Mouse (Mus musculus) midbrain, embryonic 14.5 days (tissue): ENCODE measurements around the gene Gucd1. TPM values are rescaled to one million over a fixed set of nuclear protein-coding genes. Genes with fewer than 3 reads are reported as not detected.
A peak's percentile ranks its signal among the peaks of the same experiment; 100 is the strongest.
"Not testable (repeated sequence)": the region's sequence is repeated elsewhere in the genome, so short reads cannot be mapped to it uniquely, and the experiment has no call there.

ENCODE experiments used
- ATAC-seq: fragments of 200-750 bp; cut with Nextera tagmentation; 2 replicates; pipeline ENCODE4 v1.8.0; 2017; ENCODE audit warnings: moderate number of reproducible peaks, moderate library complexity; ENCODE audit not compliant: low FRiP score, low TSS enrichment
- DNase-seq: peaks from one replicate; pipeline ENCODE4 v3.0.0-alpha.2; 2015
- H3K27ac ChIP-seq: fragments of 300-500 bp; sonication (generic); replicated peaks from 2 replicates; pipeline ENCODE4 v1.5.1; 2014; ENCODE audit warnings: mild to moderate bottlenecking, low read depth, low read length, moderate library complexity
- H3K27me3 ChIP-seq: fragments of 300-500 bp; sonication (generic); 2 replicates; pipeline ENCODE4 v1.6.1; 2014; ENCODE audit warnings: low read length, control low read depth, mixed read lengths; ENCODE audit not compliant: control insufficient read depth, insufficient read depth
- H3K36me3 ChIP-seq: fragments of 300-500 bp; sonication (generic); 2 replicates; pipeline ENCODE4 v1.6.1; 2014; ENCODE audit warnings: low read length, control low read depth; ENCODE audit not compliant: control insufficient read depth, insufficient read depth
- H3K4me1 ChIP-seq: fragments of 300-500 bp; sonication (generic); 2 replicates; pipeline ENCODE4 v1.6.1; 2014; ENCODE audit warnings: mild to moderate bottlenecking, antibody characterized with exemption, low read length, control low read depth; ENCODE audit not compliant: control insufficient read depth, insufficient read depth
- H3K4me2 ChIP-seq: fragments of 300-500 bp; sonication (generic); 2 replicates; pipeline ENCODE4 v1.6.1; 2014; ENCODE audit warnings: mild to moderate bottlenecking, low read length, moderate library complexity
- H3K4me3 ChIP-seq: fragments of 300-500 bp; sonication (generic); replicated peaks from 2 replicates; pipeline ENCODE4 v1.5.1; 2014; ENCODE audit warnings: low read depth, low read length
- H3K9ac ChIP-seq: fragments of 300-500 bp; sonication (generic); replicated peaks from 2 replicates; pipeline ENCODE4 v1.6.1; 2014; ENCODE audit warnings: mild to moderate bottlenecking, low read length, moderate library complexity
- H3K9me3 ChIP-seq: fragments of 300-500 bp; sonication (generic); 2 replicates; pipeline ENCODE4 v1.6.1; 2016; ENCODE audit warnings: low read length, control low read depth, mixed read lengths; ENCODE audit not compliant: control insufficient read depth
- WGBS: fragments of 180-500 bp; shearing (Covaris S2); extraction: QIAGEN DNeasy Blood & Tissue Kit; methylation state at CpG from one replicate; pipeline ENCODE4 v1.1.7; 2014; 5-methylcytosine and 5-hydroxymethylcytosine counted together
- polyA plus RNA-seq: library from polyadenylated mRNA; unstranded; fragments of >200 nt; fragmentation: Nextera tagmentation; extraction: Ambion mirVana; gene quantifications from 2 replicates; pipeline ENCODE4 v1.2.1, GENCODE M21; 2014

The Gucd1 gene
- polyA plus RNA-seq, 1 experiment from 2014 or later: 31.5 TPM

- Histone ChIP-seq H3K27ac (no peak overlapping the region), H3K9ac (no peak overlapping the region), H3K4me2 (no peak overlapping the region), H3K36me3 (no peaks in the 10 kb centered on the region), H3K4me3 (no peak overlapping the region), H3K9me3 (no peaks in the 10 kb centered on the region), H3K27me3 (no peaks in the 10 kb centered on the region), H3K4me1 (peaks cover 7% of the 10 kb centered on the region)
- DNase-seq (no peak), ATAC-seq (no peak)
- WGBS: 94% methylated on average over 8 of the region's 8 CpGs
These were observed 100.3 kb downstream of the Gucd1 start for GRCm38 (mm10) chr10:75417363-75418042.

GRCm38 (mm10) chr10:75414925-75415324, 102.8 kb downstream of the Gucd1 start:
- Histone ChIP-seq H3K9ac (no peak overlapping the region), H3K36me3 (no peaks in the 10 kb centered on the region), H3K9me3 (no peaks in the 10 kb centered on the region), H3K4me2 (no peak overlapping the region), H3K27me3 (no peaks in the 10 kb centered on the region), H3K27ac (no peak overlapping the region), H3K4me1 (peaks cover 20% of the 10 kb centered on the region), H3K4me3 (no peak overlapping the region)
- 92% methylated on average over 7 of the region's 7 CpGs for WGBS
- DNase-seq: no peak
- ATAC-seq: no peak

GRCm38 (mm10) chr10:75412114-75413103, 105.4 kb downstream of the Gucd1 start:
- H3K4me2 ChIP-seq: peak overlapping the region; percentile 41
- H3K36me3 ChIP-seq: no peaks in the 10 kb centered on the region
- no peak overlapping the region for H3K9ac ChIP-seq
- no peaks in the 10 kb centered on the region for H3K27me3 ChIP-seq
- H3K4me1 ChIP-seq: peaks cover 20% of the 10 kb centered on the region
- H3K27ac ChIP-seq: no peak overlapping the region
- ATAC-seq: no peak
- H3K4me3 ChIP-seq: no peak overlapping the region
- DNase-seq: peak; percentile 66
- WGBS: 36% methylated on average over 27 of the region's 27 CpGs
- H3K9me3 ChIP-seq: no peaks in the 10 kb centered on the region

GRCm38 (mm10) chr10:75411343-75412113, 106.2 kb downstream of the Gucd1 start:
- peak; percentile 14 for DNase-seq

GRCm38 (mm10) chr10:75407741-75408140, 110.0 kb downstream of the Gucd1 start:
- no peak overlapping the region for H3K9ac ChIP-seq
- no peak overlapping the region for H3K27ac ChIP-seq
- DNase-seq (no peak), ATAC-seq (no peak)
- no peaks in the 10 kb centered on the region for H3K9me3 ChIP-seq
- H3K4me1 ChIP-seq: peaks cover 16% of the 10 kb centered on the region
- no peaks in the 10 kb centered on the region for H3K36me3 ChIP-seq
- no peak overlapping the region for H3K4me3 ChIP-seq
- no peaks in the 10 kb centered on the region for H3K27me3 ChIP-seq
- 84% methylated on average over 4 of the region's 4 CpGs for WGBS
- H3K4me2 ChIP-seq: no peak overlapping the region

More at GRCm38 (mm10) chr10:75411343-75412113, 106.2 kb downstream of the Gucd1 start:
- WGBS: 19% methylated on average over 9 of the region's 10 CpGs
- H3K4me1 ChIP-seq: peaks cover 20% of the 10 kb centered on the region
- not testable (repeated sequence) for H3K4me3 ChIP-seq, H3K9me3 ChIP-seq, H3K36me3 ChIP-seq, ATAC-seq, H3K9ac ChIP-seq, H3K27me3 ChIP-seq
- 0 out of 2 replicates have a peak overlapping the region, but pooled peaks have one; percentile 13 for H3K4me2 ChIP-seq
- H3K27ac ChIP-seq: peak overlapping the region; percentile 37; the same call in 1 of the 2 replicates

- no peak for DNase-seq
These were observed 111.0 kb downstream of the Gucd1 start for GRCm38 (mm10) chr10:75406755-75407154.

GRCm38 (mm10) chr10:75405916-75406315, 111.9 kb downstream of the Gucd1 start:
- no peak overlapping the region for H3K4me2 ChIP-seq
- DNase-seq: no peak
- no peak for ATAC-seq
- H3K27ac ChIP-seq: no peak overlapping the region
- no peaks in the 10 kb centered on the region for H3K36me3 ChIP-seq
- 90% methylated on average over 8 of the region's 8 CpGs for WGBS
- H3K4me1 ChIP-seq: peaks cover 3% of the 10 kb centered on the region; the same call in 1 of the 2 replicates
- no peak overlapping the region for H3K4me3 ChIP-seq
- H3K27me3 ChIP-seq: no peaks in the 10 kb centered on the region
- H3K9me3 ChIP-seq: no peaks in the 10 kb centered on the region
- no peak overlapping the region for H3K9ac ChIP-seq

More at GRCm38 (mm10) chr10:75406755-75407154, 111.0 kb downstream of the Gucd1 start:
- no peak overlapping the region for H3K9ac ChIP-seq
- no peak overlapping the region for H3K4me3 ChIP-seq
- no peaks in the 10 kb centered on the region for H3K27me3 ChIP-seq
- no peak overlapping the region for H3K4me2 ChIP-seq
- WGBS: 53% methylated on average over 13 of the region's 13 CpGs
- no peak overlapping the region for H3K27ac ChIP-seq
- ATAC-seq: no peak
- peaks cover 8% of the 10 kb centered on the region; the same call in 1 of the 2 replicates for H3K4me1 ChIP-seq
- no peaks in the 10 kb centered on the region for H3K36me3 ChIP-seq
- no peaks in the 10 kb centered on the region for H3K9me3 ChIP-seq

GRCm38 (mm10) chr10:75400958-75401357, 116.8 kb downstream of the Gucd1 start, which contains the start of gene Upb1:
TSS of gene Upb1 (plus strand) at chr10:75401115.
- 88% methylated on average over 4 of the region's 4 CpGs for WGBS
- Histone ChIP-seq H3K4me1 (no peaks in the 10 kb centered on the region), H3K4me2 (no peak within 1 kb of the TSS), H3K9ac (no peak within 1 kb of the TSS), H3K9me3 (no peaks in the 10 kb centered on the region), H3K4me3 (no peak within 1 kb of the TSS), H3K27me3 (no peaks in the 10 kb centered on the region), H3K27ac (no peak within 1 kb of the TSS), H3K36me3 (no peaks in the 10 kb centered on the region)
- ATAC-seq: no peak
- DNase-seq: no peak
